Mouse (Mus musculus): Measurements from ENCODE around the gene Babam2.

GRCm38 (mm10) chr5:31655688-31656190, 41.7 kb upstream of the Babam2 start:
- TF ChIP-seq CTCF (IDR thresholded peaks at IDR 0.05; ENCODE audit: low read depth) (no peak), EP300 (IDR thresholded peaks at IDR 0.05; ENCODE audit: low read depth) (no peak)

Measured in liver, postnatal 0 days (tissue).